Mouse (Mus musculus) lung, embryonic 14.5 days (tissue): ENCODE results near the gene Taar7a. TPM values are rescaled to one million over a fixed set of nuclear protein-coding genes. Genes with fewer than 3 reads are reported as not detected.

ENCODE experiments used
- ATAC-seq: fragments of 200-750 bp; cut with Nextera tagmentation; 2 replicates; pipeline ENCODE4 v1.8.0; 2017; ENCODE audit warnings: mild to moderate bottlenecking, moderate TSS enrichment, moderate library complexity; ENCODE audit not compliant: insufficient read depth
- DNase-seq: peaks from one replicate; pipeline ENCODE4 v3.0.0-alpha.2; 2015
- H3K27ac ChIP-seq: fragments of 300-500 bp; sonication (generic); 2 replicates; pipeline ENCODE4 v1.5.1; 2014; ENCODE audit warnings: low read depth, mild to moderate bottlenecking, moderate library complexity
- H3K27me3 ChIP-seq: fragments of 300-500 bp; sonication (generic); 2 replicates; pipeline ENCODE4 v1.6.1; 2014; ENCODE audit warnings: low read length, control low read depth; ENCODE audit not compliant: insufficient read depth
- H3K36me3 ChIP-seq: fragments of 300-500 bp; sonication (generic); 2 replicates; pipeline ENCODE4 v1.6.1; 2014; ENCODE audit warnings: control low read depth; ENCODE audit not compliant: insufficient read depth
- H3K4me1 ChIP-seq: fragments of 300-500 bp; sonication (generic); 2 replicates; pipeline ENCODE4 v1.6.1; 2014; ENCODE audit warnings: antibody characterized with exemption, control low read depth; ENCODE audit not compliant: insufficient read depth
- H3K4me2 ChIP-seq: fragments of 300-500 bp; sonication (generic); 2 replicates; pipeline ENCODE4 v1.6.1; 2014; ENCODE audit warnings: mild to moderate bottlenecking
- H3K4me3 ChIP-seq: fragments of 300-500 bp; sonication (generic); 2 replicates; pipeline ENCODE4 v1.5.1; 2014; ENCODE audit warnings: low read depth, low read length
- H3K9ac ChIP-seq: fragments of 300-500 bp; sonication (generic); 2 replicates; pipeline ENCODE4 v1.6.1; 2014
- H3K9me3 ChIP-seq: fragments of 300-500 bp; sonication (generic); 2 replicates; pipeline ENCODE4 v1.6.1; 2016; ENCODE audit warnings: low read depth, low read length, control low read depth
- CTCF ChIP-seq: IDR thresholded peaks from 2 replicates; pipeline ENCODE4 v1.5.1; 2016; ENCODE audit warnings: antibody characterized with exemption, low read depth
- WGBS: fragments of 180-500 bp; shearing (Covaris S2); extraction: QIAGEN DNeasy Blood & Tissue Kit; methylation state at CpG from one replicate; pipeline ENCODE4 v1.1.7; 2014; 5-methylcytosine and 5-hydroxymethylcytosine counted together
- polyA plus RNA-seq: library from polyadenylated mRNA; unstranded; fragments of >200 nt; fragmentation: Nextera tagmentation; extraction: Ambion mirVana; gene quantifications from 2 replicates; pipeline ENCODE4 v1.2.1, GENCODE M21; 2014

Taar7a gene
- polyA plus RNA-seq, 1 experiment from 2014 or later: not detected

DNA sequence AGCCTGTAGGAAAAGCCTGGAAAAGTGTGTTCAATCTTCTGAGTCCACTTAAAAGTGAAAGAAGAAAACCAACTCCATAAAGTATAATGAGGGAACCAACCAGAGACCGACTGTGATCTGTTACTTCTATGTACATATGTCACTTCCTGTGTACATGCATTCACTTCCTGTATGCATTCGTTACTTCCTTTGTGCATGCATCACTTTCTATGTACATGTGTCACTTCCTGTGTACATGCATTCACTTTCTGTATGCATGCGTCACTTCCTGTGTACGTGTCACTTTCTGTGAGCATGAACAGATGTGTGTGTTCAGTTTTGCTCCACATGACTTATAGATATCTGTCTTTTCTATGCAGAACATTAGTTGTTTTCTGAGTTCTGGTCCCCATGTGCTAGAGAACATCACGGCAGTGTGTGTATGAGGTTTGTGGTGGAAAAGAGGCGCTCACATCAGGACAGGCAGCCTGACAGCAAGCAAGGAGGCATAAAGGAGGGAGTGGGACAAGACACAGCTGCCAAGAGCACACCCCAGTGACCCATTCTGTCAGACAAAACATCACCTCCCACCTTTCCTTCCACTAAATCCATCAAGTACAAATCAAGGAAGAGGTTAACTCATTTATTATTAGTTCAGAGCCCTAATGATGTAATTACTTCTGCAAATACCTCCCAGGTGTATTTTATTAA is 28.2 kb downstream of the Taar7a start:
- no peak overlapping the region for H3K4me3 ChIP-seq
- DNase-seq: peak; percentile 12
- no peak overlapping the region for H3K27ac ChIP-seq
- H3K4me1 ChIP-seq: no peaks in the 10 kb centered on the region
- 66% methylated on average over 6 of the region's 6 CpGs for WGBS
- H3K36me3 ChIP-seq: no peaks in the 10 kb centered on the region
- H3K4me2 ChIP-seq: no peak overlapping the region
- H3K9ac ChIP-seq: no peak overlapping the region
- no peaks in the 10 kb centered on the region for H3K27me3 ChIP-seq
- ATAC-seq: no peak
- no peaks in the 10 kb centered on the region for H3K9me3 ChIP-seq
- no peak for TF ChIP-seq CTCF

DNA sequence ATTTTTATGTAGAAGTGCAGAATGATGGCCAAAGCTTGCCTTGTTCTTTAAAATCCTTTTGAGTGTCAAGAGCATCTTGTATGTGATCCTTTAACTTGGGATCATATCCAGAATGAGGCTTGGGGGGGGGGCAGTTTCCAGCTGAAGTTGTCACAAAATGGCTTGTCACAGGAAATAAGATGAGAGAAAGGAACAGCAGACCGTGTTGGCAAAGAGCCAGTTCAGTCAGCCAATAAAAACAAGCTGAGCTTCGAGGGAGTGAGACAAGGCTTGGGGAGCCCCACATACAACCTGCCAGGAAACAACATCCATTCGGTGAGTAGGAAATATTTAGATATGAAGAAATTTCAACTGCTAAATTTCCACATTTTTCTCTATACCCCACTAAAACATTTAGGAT is 29.8 kb downstream of the Taar7a start:
- Histone ChIP-seq H3K4me3 (no peak overlapping the region), H3K27ac (no peak overlapping the region), H3K4me2 (no peak overlapping the region), H3K4me1 (no peaks in the 10 kb centered on the region), H3K9ac (no peak overlapping the region), H3K9me3 (no peaks in the 10 kb centered on the region), H3K36me3 (no peaks in the 10 kb centered on the region), H3K27me3 (no peaks in the 10 kb centered on the region)
- 22% methylated on average over 3 of the region's 3 CpGs for WGBS
- DNase-seq: peak; percentile 74
- peak; percentile 28; the same call in 1 of the 2 replicates for ATAC-seq
- TF ChIP-seq CTCF: no peak

DNA sequence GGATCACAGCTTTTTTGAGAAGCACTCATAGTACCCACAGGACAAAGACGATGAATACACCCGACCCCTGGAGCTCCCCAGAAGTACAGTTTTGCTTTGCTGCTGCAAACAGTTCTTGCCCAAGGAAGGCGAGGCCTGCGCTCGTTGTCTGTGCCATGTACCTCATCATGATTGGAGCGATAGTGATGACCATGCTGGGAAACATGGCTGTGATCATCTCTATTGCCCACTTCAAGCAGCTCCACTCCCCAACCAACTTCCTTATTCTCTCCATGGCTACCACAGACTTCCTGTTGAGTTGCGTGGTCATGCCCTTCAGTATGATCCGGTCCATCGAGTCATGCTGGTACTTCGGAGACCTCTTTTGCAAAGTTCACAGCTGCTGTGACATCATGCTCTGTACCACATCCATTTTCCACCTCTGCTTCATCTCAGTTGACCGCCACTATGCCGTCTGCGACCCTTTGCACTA is 32.8 kb downstream of the Taar7a start, which contains the start of gene Taar4:
Gene Taar4, plus strand, starts transcription at position 51 of the 472 bp plus-strand sequence.
- H3K9ac ChIP-seq: no peak within 1 kb of the TSS
- H3K27ac ChIP-seq: no peak within 1 kb of the TSS
- 96% methylated on average over 13 of the region's 13 CpGs for WGBS
- no peak for ATAC-seq
- no peaks in the 10 kb centered on the region for H3K36me3 ChIP-seq
- no peak within 1 kb of the TSS for H3K4me3 ChIP-seq
- H3K4me1 ChIP-seq: no peaks in the 10 kb centered on the region
- no peak within 1 kb of the TSS for H3K4me2 ChIP-seq
- TF ChIP-seq CTCF: no peak
- no peak for DNase-seq
- no peaks in the 10 kb centered on the region for H3K27me3 ChIP-seq
- H3K9me3 ChIP-seq: no peaks in the 10 kb centered on the region

DNA sequence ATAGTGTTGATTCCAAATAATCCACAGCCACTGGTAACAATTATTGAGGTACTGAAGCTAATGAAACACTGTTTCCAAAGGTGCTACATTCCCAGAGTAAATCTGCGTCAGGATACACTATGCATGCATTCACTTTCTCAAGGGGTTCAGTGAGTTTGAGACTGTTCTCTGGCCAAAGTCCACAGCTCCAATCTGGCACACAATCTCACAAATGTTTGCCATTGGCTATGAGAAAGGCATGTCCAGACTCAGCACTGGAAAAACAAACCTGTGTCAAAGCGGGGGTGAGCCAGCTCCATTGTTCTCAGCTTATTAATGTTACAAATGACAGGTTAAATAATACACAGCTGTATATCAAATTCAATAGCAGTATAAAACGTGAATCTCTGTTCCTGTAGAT is 34.2 kb downstream of the Taar7a start:
- Histone ChIP-seq H3K4me3 (no peak overlapping the region), H3K9me3 (no peaks in the 10 kb centered on the region), H3K4me2 (no peak overlapping the region), H3K4me1 (no peaks in the 10 kb centered on the region), H3K27me3 (no peaks in the 10 kb centered on the region), H3K36me3 (no peaks in the 10 kb centered on the region), H3K27ac (no peak overlapping the region), H3K9ac (no peak overlapping the region)
- ATAC-seq (no peak), DNase-seq (peak; percentile 16)
- TF ChIP-seq CTCF: no peak
- 41% methylated on average over 3 of the region's 3 CpGs for WGBS

DNA sequence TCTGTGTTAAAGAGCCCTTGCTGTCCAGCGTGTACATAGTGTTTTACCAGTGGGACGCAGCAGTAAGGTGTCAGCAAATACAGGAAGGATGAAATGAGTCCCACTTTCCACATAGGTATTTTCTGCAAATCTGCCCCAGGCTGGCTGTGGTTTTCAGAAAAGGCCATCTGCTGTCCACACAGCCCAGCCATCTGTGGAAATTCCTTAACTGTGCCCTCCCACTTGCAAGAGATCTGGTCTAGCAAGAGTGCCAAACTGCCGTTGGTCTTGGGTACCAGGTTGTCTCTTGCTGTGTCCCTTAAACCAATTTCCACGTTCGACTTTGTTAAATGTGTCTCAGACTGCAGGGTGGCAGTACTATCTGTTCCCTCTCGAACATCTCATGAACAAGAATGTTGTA is 41.6 kb downstream of the Taar7a start:
- Histone ChIP-seq H3K36me3 (no peaks in the 10 kb centered on the region), H3K4me1 (no peaks in the 10 kb centered on the region), H3K4me2 (no peak overlapping the region), H3K9ac (no peak overlapping the region), H3K9me3 (no peaks in the 10 kb centered on the region), H3K27me3 (no peaks in the 10 kb centered on the region), H3K27ac (no peak overlapping the region), H3K4me3 (no peak overlapping the region)
- ATAC-seq (no peak), DNase-seq (no peak)
- WGBS: 63% methylated on average over 6 of the region's 6 CpGs
- no peak for TF ChIP-seq CTCF

DNA sequence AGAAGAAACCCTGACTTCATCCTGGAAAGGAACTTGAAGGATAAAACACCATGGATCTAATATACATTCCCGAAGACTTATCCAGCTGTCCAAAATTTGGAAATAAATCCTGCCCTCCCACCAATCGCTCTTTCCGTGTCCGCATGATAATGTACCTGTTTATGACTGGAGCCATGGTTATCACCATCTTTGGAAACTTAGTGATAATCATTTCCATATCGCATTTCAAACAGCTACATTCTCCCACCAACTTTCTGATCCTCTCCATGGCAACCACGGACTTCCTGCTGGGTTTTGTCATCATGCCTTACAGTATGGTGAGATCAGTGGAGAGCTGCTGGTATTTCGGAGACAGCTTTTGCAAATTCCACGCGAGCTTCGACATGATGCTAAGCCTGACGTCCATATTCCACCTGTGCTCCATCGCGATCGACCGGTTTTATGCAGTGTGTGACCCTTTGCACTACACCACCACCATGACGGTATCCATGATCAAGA is 43.7 kb downstream of the Taar7a start, which contains the start of gene Taar3:
Gene Taar3, plus strand, starts transcription at position 51 of the 498 bp plus-strand sequence.
- Histone ChIP-seq H3K4me1 (no peaks in the 10 kb centered on the region), H3K4me2 (no peak within 1 kb of the TSS), H3K27me3 (no peaks in the 10 kb centered on the region), H3K9ac (no peak within 1 kb of the TSS), H3K27ac (no peak within 1 kb of the TSS), H3K36me3 (no peaks in the 10 kb centered on the region), H3K4me3 (no peak within 1 kb of the TSS), H3K9me3 (no peaks in the 10 kb centered on the region)
- DNase-seq (no peak), ATAC-seq (no peak)
- TF ChIP-seq CTCF: no peak
- 83% methylated on average over 16 of the region's 16 CpGs for WGBS

DNA sequence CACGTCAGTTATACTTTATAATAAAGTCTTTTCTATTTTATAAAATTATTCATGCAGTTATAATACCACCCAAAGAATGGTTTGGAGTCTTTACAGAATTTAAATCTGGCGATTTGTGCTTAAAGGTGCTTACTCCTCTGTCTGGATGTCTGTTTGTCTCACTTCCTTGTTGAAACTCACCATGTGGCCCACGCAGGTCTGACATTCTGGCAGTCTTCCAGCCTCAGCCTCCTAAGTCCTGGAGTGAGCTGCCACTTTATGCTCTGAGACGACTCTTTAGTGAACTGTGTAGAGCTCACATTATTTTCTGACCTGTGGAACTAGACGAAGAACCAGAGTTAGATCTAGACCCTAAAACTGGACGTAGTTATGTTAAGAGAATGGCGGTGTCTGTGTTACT is 45.3 kb downstream of the Taar7a start:
- Histone ChIP-seq H3K9me3 (no peaks in the 10 kb centered on the region), H3K27ac (no peak overlapping the region), H3K4me2 (no peak overlapping the region), H3K4me1 (no peaks in the 10 kb centered on the region), H3K27me3 (no peaks in the 10 kb centered on the region), H3K36me3 (no peaks in the 10 kb centered on the region), H3K9ac (no peak overlapping the region), H3K4me3 (no peak overlapping the region)
- DNase-seq: peak; percentile 27
- WGBS: 48% methylated on average over 7 of the region's 7 CpGs
- ATAC-seq: no peak
- TF ChIP-seq CTCF: no peak
